Mouse (Mus musculus) megakaryocyte, embryonic 14.5 days (primary cell): ENCODE measurements at regions not wholly inside any gene's neighbourhood (a gene's known extent, or its start where the extent isn't known, plus 50 kb on each side); places are given as distances from the start of the nearest gene placed in this dataset.

Experiments
- FLI1 ChIP-seq: IDR thresholded peaks from 2 replicates; pipeline ENCODE4 v1.6.1; 2012; ENCODE audit warnings: low read length, inconsistent platforms, mixed read lengths
- GATA1 ChIP-seq: IDR thresholded peaks from 3 replicates; pipeline ENCODE4 v1.6.1; 2012; ENCODE audit warnings: mixed read lengths, low read length, inconsistent platforms, borderline replicate concordance

GRCm38 (mm10) chr1:35274978-35275377 is 425.2 kb downstream of the Plekhb2 start:
- TF ChIP-seq GATA1: no peak
- no peak for TF ChIP-seq FLI1
